Mouse (Mus musculus) small intestine, adult 2 months (tissue): ENCODE measurements around the gene Adamts16.

ENCODE experiments used
- CTCF ChIP-seq: fragments of 200-500 bp; IDR thresholded peaks from 2 replicates; pipeline ENCODE4 v1.5.1; 2012; ENCODE audit warnings: low read depth, mild to moderate bottlenecking, control low read depth, inconsistent platforms, low read length, moderate library complexity, mixed read lengths; ENCODE audit not compliant: insufficient replicate concordance, insufficient read length; ENCODE audit errors: extremely low read depth
- POLR2A ChIP-seq: fragments of 200-500 bp; IDR thresholded peaks from 2 replicates; pipeline ENCODE4 v1.6.1; 2012; ENCODE audit warnings: low read depth, mild to moderate bottlenecking, control low read depth, inconsistent platforms, low read length, moderate library complexity

DNA sequence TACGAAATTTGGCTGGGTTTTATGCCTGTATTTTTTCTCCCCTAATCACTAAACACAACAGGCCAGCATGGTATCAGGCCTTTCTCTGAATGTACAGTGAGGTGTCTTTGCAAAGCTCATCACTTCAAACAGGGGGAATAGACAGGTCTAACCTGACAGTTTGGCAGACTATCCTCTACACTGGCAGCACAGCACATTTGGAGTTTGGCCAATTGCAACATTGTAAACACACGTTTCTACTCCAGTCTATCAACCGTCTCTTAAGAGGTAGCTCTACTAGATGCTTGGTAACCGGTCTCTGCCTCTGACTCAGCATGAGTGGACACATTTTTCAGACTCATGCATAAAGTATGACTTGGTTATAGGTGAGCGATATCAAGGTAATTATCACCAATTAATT lies 4.0 kb downstream of the Adamts16 start:
- TF ChIP-seq CTCF (no peak), POLR2A (no peak)
